Mouse (Mus musculus) embryonic facial prominence, embryonic 13.5 days (tissue): Measurements from ENCODE around the gene Ppp1r3e. TPM values are rescaled to one million over a fixed set of nuclear protein-coding genes. Genes with fewer than 3 reads are reported as not detected.

Experiments used
- ATAC-seq: fragments of 200-750 bp; cut with Nextera tagmentation; 2 replicates; pipeline ENCODE4 v1.8.0; 2017; ENCODE audit warnings: low read depth; ENCODE audit not compliant: insufficient number of reproducible peaks, insufficient read depth, low FRiP score, low TSS enrichment
- H3K27ac ChIP-seq: fragments of 300-500 bp; sonication (generic); 2 replicates; pipeline ENCODE4 v1.5.1; 2015; ENCODE audit warnings: moderate library complexity, mild to moderate bottlenecking, inconsistent platforms
- H3K27me3 ChIP-seq: fragments of 300-500 bp; sonication (generic); 2 replicates; pipeline ENCODE4 v1.6.1; 2015; ENCODE audit warnings: mild to moderate bottlenecking, inconsistent platforms
- H3K36me3 ChIP-seq: fragments of 300-500 bp; sonication (generic); 2 replicates; pipeline ENCODE4 v1.6.1; 2015; ENCODE audit warnings: mild to moderate bottlenecking, inconsistent platforms
- H3K4me1 ChIP-seq: fragments of 300-500 bp; sonication (generic); 2 replicates; pipeline ENCODE4 v1.6.1; 2015; ENCODE audit warnings: inconsistent platforms
- H3K4me2 ChIP-seq: fragments of 300-500 bp; sonication (generic); 2 replicates; pipeline ENCODE4 v1.6.1; 2015; ENCODE audit warnings: moderate library complexity, mild to moderate bottlenecking, inconsistent platforms
- H3K4me3 ChIP-seq: fragments of 300-500 bp; sonication (generic); 2 replicates; pipeline ENCODE4 v1.5.1; 2015; ENCODE audit warnings: mild to moderate bottlenecking, inconsistent platforms
- H3K9ac ChIP-seq: fragments of 300-500 bp; sonication (generic); 2 replicates; pipeline ENCODE4 v1.6.1; 2015; ENCODE audit warnings: mild to moderate bottlenecking, inconsistent platforms
- H3K9me3 ChIP-seq: fragments of 300-500 bp; sonication (generic); 2 replicates; pipeline ENCODE4 v1.6.1; 2016; ENCODE audit warnings: inconsistent platforms
- WGBS: fragments of 180-500 bp; shearing (Covaris S2); methylation state at CpG from one replicate; pipeline ENCODE4 v1.1.7; 2015; ENCODE audit warnings: mixed read lengths; 5-methylcytosine and 5-hydroxymethylcytosine counted together
- polyA plus RNA-seq: library from polyadenylated mRNA; unstranded; fragments of >200 nt; fragmentation: Nextera tagmentation; extraction: Ambion mirVana; gene quantifications from 2 replicates; pipeline ENCODE4 v1.2.1, GENCODE M21; 2015

Gene Ppp1r3e
- polyA plus RNA-seq, 1 experiment from 2014 or later = 1.1 TPM

DNA sequence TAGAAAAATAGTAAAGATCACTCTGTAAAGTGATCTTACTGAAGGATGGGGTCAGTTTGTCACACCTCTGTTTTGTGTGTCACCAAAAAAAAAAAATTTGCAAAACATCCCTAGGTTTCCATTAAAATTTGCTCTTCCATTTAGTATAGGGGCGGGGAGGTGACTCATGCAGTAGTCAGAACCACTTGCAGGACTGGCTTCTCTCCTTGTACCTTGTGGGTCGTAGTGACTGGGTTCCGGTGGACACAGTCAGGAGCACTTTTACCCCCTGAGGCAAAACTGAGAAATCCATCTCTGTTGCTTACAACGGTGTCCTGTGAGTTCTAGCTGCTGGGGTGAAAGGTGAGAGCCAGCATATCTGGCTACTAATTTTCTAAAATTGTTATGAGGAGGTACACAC, 26.3 kb upstream of the Ppp1r3e start:
- Histone ChIP-seq H3K9me3 (no peaks in the 10 kb centered on the region), H3K4me3 (no peak overlapping the region), H3K27me3 (no peaks in the 10 kb centered on the region), H3K4me1 (peaks cover 10% of the 10 kb centered on the region), H3K4me2 (no peak overlapping the region), H3K36me3 (peaks cover 45% of the 10 kb centered on the region), H3K9ac (no peak overlapping the region), H3K27ac (no peak overlapping the region)
- ATAC-seq = no peak
- WGBS = 79% methylated on average over 4 of the region's 4 CpGs

DNA sequence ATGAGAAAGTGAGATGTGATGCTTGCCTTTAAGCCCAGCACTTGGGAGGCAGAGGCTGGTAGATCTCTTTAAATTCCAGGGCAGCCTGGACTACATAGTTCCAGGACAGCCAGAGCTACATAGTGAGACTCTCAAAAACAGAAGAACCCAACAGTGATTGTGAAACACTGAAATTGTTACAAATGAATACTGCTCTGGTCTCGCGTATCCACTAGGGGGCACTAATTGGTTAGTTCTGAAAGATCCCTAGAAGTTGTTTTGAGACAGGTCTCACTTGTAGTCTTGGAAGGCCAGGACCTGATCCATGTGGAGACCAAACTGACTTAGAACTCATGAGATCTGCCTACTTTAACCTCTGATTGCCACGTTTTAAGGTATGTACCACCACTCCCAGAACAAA, 23.0 kb upstream of the Ppp1r3e start:
- H3K9me3 ChIP-seq = no peaks in the 10 kb centered on the region
- no peak for ATAC-seq
- peaks cover 4% of the 10 kb centered on the region; the same call in 1 of the 2 replicates for H3K4me1 ChIP-seq
- peaks cover 42% of the 10 kb centered on the region for H3K36me3 ChIP-seq
- H3K9ac ChIP-seq = no peak overlapping the region
- no peak overlapping the region for H3K4me3 ChIP-seq
- H3K4me2 ChIP-seq = no peak overlapping the region
- peak overlapping the region; percentile 28; the same call in 1 of the 2 replicates for H3K27ac ChIP-seq
- 0% methylated on average over 3 of the region's 3 CpGs for WGBS
- no peaks in the 10 kb centered on the region for H3K27me3 ChIP-seq

- no peak overlapping the region for H3K4me3 ChIP-seq
- H3K4me1 ChIP-seq = peaks cover 10% of the 10 kb centered on the region; the same call in 1 of the 2 replicates
- WGBS = 39% methylated on average over 2 of the region's 2 CpGs
- H3K4me2 ChIP-seq = no peak overlapping the region
- peaks cover 29% of the 10 kb centered on the region for H3K36me3 ChIP-seq
- no peak for ATAC-seq
- no peak overlapping the region for H3K9ac ChIP-seq
- H3K27ac ChIP-seq = no peak overlapping the region
- no peaks in the 10 kb centered on the region for H3K9me3 ChIP-seq
- H3K27me3 ChIP-seq = no peaks in the 10 kb centered on the region
Observed at GRCm38 (mm10) chr14:54897445-54897844, 20.1 kb upstream of the Ppp1r3e start.

- peak; percentile 46 for ATAC-seq
Observed at GRCm38 (mm10) chr14:54894296-54895151, 17.2 kb upstream of the Ppp1r3e start.

DNA sequence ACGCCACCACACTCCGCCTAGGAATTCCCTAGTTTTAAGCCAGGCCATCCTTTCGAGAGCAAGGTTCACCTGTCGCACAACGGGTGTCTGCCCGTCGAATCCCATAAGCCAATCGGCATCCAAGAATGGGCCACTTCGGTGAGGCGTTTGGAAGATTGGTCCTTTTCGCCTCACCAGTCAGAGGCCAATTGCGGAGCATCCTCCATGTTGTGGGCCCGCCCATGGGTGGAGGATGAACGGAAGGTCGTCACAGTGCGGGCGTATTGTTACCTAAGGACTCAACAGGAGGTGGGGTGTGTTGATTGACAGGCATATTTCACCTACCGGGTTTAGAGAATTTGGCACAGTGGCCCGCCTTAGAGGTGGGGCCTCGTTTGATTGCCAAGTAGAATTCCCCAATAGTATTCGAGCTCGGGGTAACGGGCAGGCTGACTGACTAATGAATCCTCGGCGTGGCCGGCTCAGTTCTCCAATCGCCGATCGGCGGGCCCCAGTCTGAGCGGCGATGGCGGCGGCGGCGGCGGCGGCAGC, 16.4 kb upstream of the Ppp1r3e start:
- H3K27me3 ChIP-seq = no peaks in the 10 kb centered on the region
- peak; percentile 99 for ATAC-seq
- H3K36me3 ChIP-seq = peaks cover 29% of the 10 kb centered on the region
- H3K27ac ChIP-seq = peak overlapping the region; percentile 93
- H3K9ac ChIP-seq = peak overlapping the region; percentile 98
- peak overlapping the region; percentile 89 for H3K4me3 ChIP-seq
- WGBS = under 1% methylated on average over 38 of the region's 38 CpGs
- no peaks in the 10 kb centered on the region for H3K9me3 ChIP-seq
- H3K4me2 ChIP-seq = peak overlapping the region; percentile 58
- peaks cover 10% of the 10 kb centered on the region; the same call in 1 of the 2 replicates for H3K4me1 ChIP-seq

More at GRCm38 (mm10) chr14:54894296-54895151, 17.2 kb upstream of the Ppp1r3e start:
- peaks cover 10% of the 10 kb centered on the region; the same call in 1 of the 2 replicates for H3K4me1 ChIP-seq
- no peaks in the 10 kb centered on the region for H3K27me3 ChIP-seq
- peak overlapping the region; percentile 98 for H3K9ac ChIP-seq
- peak overlapping the region; percentile 93 for H3K27ac ChIP-seq
- H3K9me3 ChIP-seq = no peaks in the 10 kb centered on the region
- H3K4me3 ChIP-seq = peak overlapping the region; percentile 89
- peak overlapping the region; percentile 68 for H3K4me2 ChIP-seq
- H3K36me3 ChIP-seq = peaks cover 29% of the 10 kb centered on the region
- under 1% methylated on average over 54 of the region's 54 CpGs for WGBS

- no peak for ATAC-seq
- Histone ChIP-seq H3K4me1 (peaks cover 10% of the 10 kb centered on the region; the same call in 1 of the 2 replicates), H3K4me2 (peak within 1 kb of the TSS; percentile 58)
Observed at GRCm38 (mm10) chr14:54892200-54892599, 14.8 kb upstream of the Ppp1r3e start, which contains the start of gene Pabpn1. Gene Pabpn1, plus strand, starts transcription at chr14:54892500.

DNA sequence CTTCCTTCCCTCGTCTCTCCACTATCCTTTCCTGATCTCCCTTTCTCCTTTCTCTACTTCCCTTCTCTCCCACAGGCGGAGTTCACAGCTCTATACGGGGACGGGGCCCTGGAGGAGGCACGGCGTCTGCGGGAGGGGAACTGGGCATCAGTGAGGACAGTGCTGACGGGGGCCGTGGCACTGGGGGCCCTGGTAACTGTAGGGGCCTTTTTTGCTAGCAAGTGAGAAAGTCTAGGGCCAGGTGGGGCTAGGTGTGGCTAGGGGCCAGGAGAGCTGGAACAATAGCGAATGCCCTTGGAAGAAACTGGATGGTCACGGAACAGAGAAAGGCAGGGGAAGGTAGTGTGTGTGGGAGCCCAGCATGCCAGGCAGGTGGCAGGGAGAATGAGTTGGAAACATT, 8.0 kb upstream of the Ppp1r3e start:
- peak overlapping the region; percentile 54; the same call in 1 of the 2 replicates for H3K9ac ChIP-seq
- H3K4me2 ChIP-seq = peak overlapping the region; percentile 80
- H3K9me3 ChIP-seq = no peaks in the 10 kb centered on the region
- ATAC-seq = no peak
- no peak overlapping the region for H3K27ac ChIP-seq
- peaks cover 11% of the 10 kb centered on the region for H3K36me3 ChIP-seq
- no peaks in the 10 kb centered on the region for H3K27me3 ChIP-seq
- 92% methylated on average over 11 of the region's 11 CpGs for WGBS
- H3K4me3 ChIP-seq = no peak overlapping the region
- H3K4me1 ChIP-seq = peaks cover 18% of the 10 kb centered on the region

More at GRCm38 (mm10) chr14:54892200-54892599, 14.8 kb upstream of the Ppp1r3e start, which contains the start of gene Pabpn1:
- peak within 1 kb of the TSS; percentile 86 for H3K27ac ChIP-seq
- H3K9me3 ChIP-seq = no peaks in the 10 kb centered on the region
- H3K4me3 ChIP-seq = peak within 1 kb of the TSS; percentile 89
- WGBS = 90% methylated on average over 3 of the region's 3 CpGs
- peak within 1 kb of the TSS; percentile 60; the same call in 1 of the 2 replicates for H3K9ac ChIP-seq
- H3K36me3 ChIP-seq = peaks cover 17% of the 10 kb centered on the region
- no peaks in the 10 kb centered on the region for H3K27me3 ChIP-seq

DNA sequence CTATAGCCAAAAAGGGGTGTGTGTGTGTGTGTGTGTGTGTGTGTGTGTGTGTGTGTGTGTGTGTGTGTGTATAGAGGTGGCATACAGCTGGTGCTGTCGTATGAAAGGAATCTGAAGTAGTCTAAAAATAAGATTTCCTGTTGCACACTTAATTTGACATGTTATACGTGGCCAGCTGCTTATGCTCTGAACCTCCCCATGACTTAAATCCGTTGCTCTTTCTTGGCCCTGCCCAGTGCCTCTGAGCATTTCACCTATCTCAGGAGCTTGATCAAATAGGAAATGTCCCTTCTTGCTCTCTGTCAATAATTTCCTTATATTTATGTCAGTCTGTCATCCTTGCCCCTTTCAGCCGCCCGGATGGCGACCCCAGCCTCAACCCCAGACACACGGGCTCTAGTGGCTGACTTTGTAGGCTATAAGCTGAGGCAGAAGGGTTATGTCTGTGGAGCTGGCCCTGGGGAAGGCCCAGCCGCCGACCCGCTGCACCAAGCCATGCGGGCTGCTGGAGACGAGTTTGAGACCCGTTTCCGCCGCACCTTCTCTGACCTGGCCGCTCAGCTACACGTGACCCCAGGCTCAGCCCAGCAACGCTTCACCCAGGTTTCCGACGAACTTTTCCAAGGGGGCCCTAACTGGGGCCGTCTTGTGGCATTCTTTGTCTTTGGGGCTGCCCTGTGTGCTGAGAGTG, 6.8 kb upstream of the Ppp1r3e start:
- Histone ChIP-seq H3K36me3 (peaks cover 11% of the 10 kb centered on the region), H3K27ac (peak overlapping the region; percentile 93), H3K4me1 (peaks cover 18% of the 10 kb centered on the region), H3K4me2 (peak overlapping the region; percentile 80), H3K4me3 (peak overlapping the region; percentile 73), H3K9ac (peak overlapping the region; percentile 86), H3K9me3 (no peaks in the 10 kb centered on the region), H3K27me3 (no peaks in the 10 kb centered on the region)
- 27% methylated on average over 21 of the region's 21 CpGs for WGBS
- no peak for ATAC-seq

GRCm38 (mm10) chr14:54883154-54884021, 6.0 kb upstream of the Ppp1r3e start, which contains the start of the genes Bcl2l2 and Gm20521:
Gene Bcl2l2, plus strand, starts transcription at chr14:54883377.
Gene Gm20521, plus strand, starts transcription at chr14:54883441.
- Histone ChIP-seq H3K4me2 (peak within 1 kb of the TSS; percentile 80), H3K9me3 (no peaks in the 10 kb centered on the region), H3K4me1 (peaks cover 18% of the 10 kb centered on the region), H3K27ac (peak within 1 kb of the TSS; percentile 93), H3K36me3 (peaks cover 11% of the 10 kb centered on the region), H3K9ac (peak within 1 kb of the TSS; percentile 86), H3K27me3 (peaks cover 6% of the 10 kb centered on the region), H3K4me3 (peak within 1 kb of the TSS; percentile 73)
- peak; percentile 78 for ATAC-seq
- under 1% methylated on average over 27 of the region's 27 CpGs for WGBS

DNA sequence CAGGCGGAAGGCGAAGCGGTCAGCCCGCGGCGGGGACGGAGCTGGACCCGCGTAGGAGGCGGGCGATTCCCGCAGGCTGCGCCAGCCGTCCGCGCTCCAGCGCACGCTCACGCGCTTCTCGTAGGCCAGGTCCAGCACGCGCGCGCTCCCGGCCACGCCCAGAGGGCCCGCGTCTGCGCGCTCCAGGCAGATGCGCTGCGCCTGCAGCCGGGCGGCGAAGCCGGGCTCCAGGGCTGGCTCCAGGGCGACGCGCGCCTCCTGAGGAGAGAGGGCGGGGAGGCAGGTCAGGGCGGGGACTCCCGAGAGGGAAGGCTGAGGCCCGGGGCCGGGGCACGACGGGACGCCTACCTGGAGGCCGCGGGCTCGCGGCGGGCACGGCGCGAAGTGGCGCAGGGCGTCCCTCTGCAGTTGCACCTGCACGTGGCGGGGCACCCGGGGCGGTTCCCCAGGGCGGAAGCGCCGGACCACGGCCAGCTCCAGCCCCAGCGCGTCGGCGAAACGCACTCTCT, 757 bp downstream of the Ppp1r3e start:
- ATAC-seq = peak; percentile 82
- peak overlapping the region; percentile 51; the same call in 1 of the 2 replicates for H3K27ac ChIP-seq

More for the DNA sequence above, 757 bp downstream of the Ppp1r3e start:
- WGBS = under 1% methylated on average over 66 of the region's 72 CpGs
- Histone ChIP-seq H3K9ac (peak overlapping the region; percentile 83), H3K9me3 (no peaks in the 10 kb centered on the region), H3K4me3 (peak overlapping the region; percentile 74), H3K36me3 (no peaks in the 10 kb centered on the region), H3K27me3 (peaks cover 44% of the 10 kb centered on the region), H3K4me1 (peaks cover 12% of the 10 kb centered on the region), H3K4me2 (peak overlapping the region; percentile 98)
